Mouse (Mus musculus) E14TG2a.4 (cell line): Measurements from ENCODE around the gene Polr1e.

ENCODE experiments used
- CTCF ChIP-seq: conservative IDR thresholded peaks from 2 replicates; pipeline ENCODE4 v1.5.1; 2014; ENCODE audit warnings: low read length
- NANOG ChIP-seq: IDR thresholded peaks from 2 replicates; pipeline ENCODE4 v1.6.1; 2014; ENCODE audit warnings: borderline replicate concordance, low read length, mixed read lengths
- POU5F1 ChIP-seq: IDR thresholded peaks from 2 replicates; pipeline ENCODE4 v1.6.1; 2014; ENCODE audit warnings: low read length, borderline replicate concordance

DNA sequence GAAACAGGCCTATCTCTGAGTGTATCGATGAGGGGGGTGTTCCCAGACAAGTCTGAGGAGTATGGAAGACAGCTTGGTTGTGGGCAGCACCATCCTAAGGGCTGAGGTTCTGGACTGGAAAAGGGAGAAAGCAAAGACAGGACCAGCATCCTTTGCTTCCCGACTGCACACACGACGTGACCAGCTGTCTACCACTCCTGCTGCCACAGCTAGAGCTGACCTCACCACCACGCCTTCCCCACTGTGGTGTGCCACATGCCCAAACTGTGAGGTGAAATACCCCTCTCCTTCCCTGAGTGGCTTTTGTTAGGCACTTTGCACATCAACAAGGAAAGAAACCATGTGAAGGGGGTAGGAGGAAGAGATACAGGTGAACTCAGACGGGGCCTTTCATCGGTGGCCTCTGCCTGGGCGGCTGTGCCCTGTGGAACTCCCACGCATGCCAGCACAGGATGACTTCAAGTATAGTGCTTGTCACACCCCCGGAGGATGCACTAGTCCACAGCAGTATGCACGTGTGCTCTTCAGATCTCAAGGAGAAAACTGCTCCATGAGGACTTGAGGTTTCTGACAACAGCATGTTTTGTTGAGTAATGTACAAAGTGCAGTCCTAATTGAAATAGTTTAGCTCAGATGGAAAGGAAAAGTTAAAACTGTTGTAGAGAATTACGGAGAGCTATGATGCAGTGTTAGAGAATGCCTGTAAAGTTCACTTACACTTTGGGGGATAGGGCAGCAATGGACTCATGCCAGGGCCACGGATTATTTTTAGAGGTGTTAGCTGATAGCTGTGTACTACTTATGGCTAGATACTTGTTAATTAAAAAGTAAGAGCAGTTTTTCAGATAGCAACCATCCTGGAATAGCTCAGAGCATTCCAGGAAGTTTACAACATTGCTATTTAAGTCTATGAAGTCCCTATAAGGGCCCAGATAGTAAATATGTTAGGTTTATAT lies 19.4 kb downstream of the Polr1e start:
- no peak for TF ChIP-seq CTCF
- TF ChIP-seq NANOG: no peak
- TF ChIP-seq POU5F1: no peak
